Mouse (Mus musculus) embryonic fibroblast, embryonic 13.5 days (primary cell): ENCODE measurements around the gene Bsn. TPM values are rescaled to one million over a fixed set of nuclear protein-coding genes. Genes with fewer than 3 reads are reported as not detected.
"Not testable (repeated sequence)": the region's sequence is repeated elsewhere in the genome, so short reads cannot be mapped to it uniquely, and the experiment has no call there.

Source experiments
- H3K27ac ChIP-seq: 2 replicates; pipeline ENCODE4 v1.5.1; 2012; ENCODE audit warnings: low read length, control low read depth, inconsistent platforms; ENCODE audit not compliant: insufficient read depth
- H3K4me1 ChIP-seq: 2 replicates; pipeline ENCODE4 v1.6.1; 2011; ENCODE audit warnings: low read length; ENCODE audit not compliant: control insufficient read depth, insufficient read depth
- H3K4me3 ChIP-seq: 2 replicates; pipeline ENCODE4 v1.5.1; 2011; ENCODE audit warnings: mild to moderate bottlenecking, control low read depth, low read length; ENCODE audit not compliant: insufficient read depth
- CTCF ChIP-seq: IDR thresholded peaks from 2 replicates; pipeline ENCODE4 v1.5.1; 2011; ENCODE audit warnings: mild to moderate bottlenecking, control low read depth, low read length, moderate library complexity, borderline replicate concordance; ENCODE audit not compliant: insufficient read depth
- POLR2A ChIP-seq: IDR thresholded peaks from 2 replicates; pipeline ENCODE4 v1.6.1; 2011; ENCODE audit warnings: low read depth, mild to moderate bottlenecking, control low read depth, low read length, moderate library complexity
- polyA plus RNA-seq: library from polyadenylated mRNA; stranded (reverse); fragments of >200 nt; gene quantifications from 2 replicates; pipeline ENCODE4 v1.2.4, GENCODE M21; 2011; ENCODE audit warnings: low read depth; ENCODE audit not compliant: missing spikeins, insufficient read length

The Bsn gene
- polyA plus RNA-seq, 1 experiment: 0.25 TPM

GRCm38 (mm10) chr9:108201160-108201559 lies 11.0 kb upstream of the Bsn start:
- Histone ChIP-seq H3K4me1 (no peaks in the 10 kb centered on the region), H3K27ac (no peak overlapping the region), H3K4me3 (no peak overlapping the region)
- TF ChIP-seq CTCF: peak; percentile 36; the same call in 1 of the 2 replicates
- peak; percentile 46; the same call in 1 of the 2 replicates for TF ChIP-seq POLR2A

- TF ChIP-seq CTCF (no peak), POLR2A (no peak)
- H3K4me3 ChIP-seq: no peak overlapping the region
Observed at GRCm38 (mm10) chr9:108198621-108199020, 8.4 kb upstream of the Bsn start.

GRCm38 (mm10) chr9:108196920-108197677 lies 6.9 kb upstream of the Bsn start:
- no peak overlapping the region for H3K4me3 ChIP-seq
- TF ChIP-seq CTCF (no peak), POLR2A (no peak)
- H3K27ac ChIP-seq: no peak overlapping the region
- H3K4me1 ChIP-seq: no peaks in the 10 kb centered on the region

More at GRCm38 (mm10) chr9:108198621-108199020, 8.4 kb upstream of the Bsn start:
- no peaks in the 10 kb centered on the region for H3K4me1 ChIP-seq
- no peak overlapping the region for H3K27ac ChIP-seq

- not testable (repeated sequence) for H3K4me3 ChIP-seq, H3K4me1 ChIP-seq, H3K27ac ChIP-seq
Observed at GRCm38 (mm10) chr9:108196222-108196621, 6.0 kb upstream of the Bsn start.

- H3K4me1 ChIP-seq: no peaks in the 10 kb centered on the region
- TF ChIP-seq POLR2A: no peak
- no peak for TF ChIP-seq CTCF
- H3K27ac ChIP-seq: no peak overlapping the region
- no peak overlapping the region for H3K4me3 ChIP-seq
Observed at GRCm38 (mm10) chr9:108189488-108189786, 747 bp downstream of the Bsn start.

- H3K27ac ChIP-seq: no peak overlapping the region
Observed at GRCm38 (mm10) chr9:108189023-108189422, 1.2 kb downstream of the Bsn start.

GRCm38 (mm10) chr9:108188511-108188910 lies 1.7 kb downstream of the Bsn start:
- no peak overlapping the region for H3K27ac ChIP-seq
- no peak for TF ChIP-seq CTCF
- TF ChIP-seq POLR2A: no peak
- H3K4me3 ChIP-seq: no peak overlapping the region
- no peaks in the 10 kb centered on the region for H3K4me1 ChIP-seq

More at GRCm38 (mm10) chr9:108189023-108189422, 1.2 kb downstream of the Bsn start:
- TF ChIP-seq POLR2A (no peak), CTCF (no peak)
- no peaks in the 10 kb centered on the region for H3K4me1 ChIP-seq
- no peak overlapping the region for H3K4me3 ChIP-seq

- H3K4me1 ChIP-seq: no peaks in the 10 kb centered on the region
- H3K4me3 ChIP-seq: no peak overlapping the region
- H3K27ac ChIP-seq: no peak overlapping the region
- TF ChIP-seq POLR2A: no peak
- TF ChIP-seq CTCF: no peak
Observed at GRCm38 (mm10) chr9:108187616-108188015, 2.6 kb downstream of the Bsn start.

- H3K27ac ChIP-seq: no peak overlapping the region
- no peaks in the 10 kb centered on the region for H3K4me1 ChIP-seq
- no peak for TF ChIP-seq CTCF
- no peak for TF ChIP-seq POLR2A
- no peak overlapping the region for H3K4me3 ChIP-seq
Observed at GRCm38 (mm10) chr9:108185786-108186185, 4.4 kb downstream of the Bsn start.

GRCm38 (mm10) chr9:108183531-108183994 lies 6.6 kb downstream of the Bsn start:
- Histone ChIP-seq H3K27ac (no peak overlapping the region), H3K4me3 (no peak overlapping the region), H3K4me1 (no peaks in the 10 kb centered on the region)
- TF ChIP-seq POLR2A: no peak
- no peak for TF ChIP-seq CTCF
